Mouse (Mus musculus): ENCODE data around the gene Col7a1. TPM values are rescaled to one million over a fixed set of nuclear protein-coding genes. Genes with fewer than 3 reads are reported as not detected.

Col7a1 gene
- polyA plus RNA-seq (2012; rRNA removed), result 4.7 and 4.9 TPM in 2 replicates

GRCm38 (mm10) chr9:108953081-108953636 lies at the start of gene Col7a1:
Col7a1 (plus strand) TSS chr9:108953586.

GRCm38 (mm10) chr9:108914491-108914890 lies 38.9 kb upstream of the Col7a1 start, which contains the start of gene Tmem89:
Tmem89 (plus strand) TSS chr9:108914619.

GRCm38 (mm10) chr9:108936418-108937364 lies 16.7 kb upstream of the Col7a1 start, which contains the start of gene Uqcrc1:
Uqcrc1 (plus strand) TSS chr9:108936633.

GRCm38 (mm10) chr9:108985710-108986109 lies 32.3 kb downstream of the Col7a1 start, which contains the start of gene Ucn2:
Ucn2 (plus strand) TSS chr9:108986010.

GRCm38 (mm10) chr9:108991428-108992084 lies 38.2 kb downstream of the Col7a1 start, which contains the start of gene Pfkfb4:
Pfkfb4 (plus strand) TSS chr9:108991778.

Other genes with a start within 250 kb of the Col7a1 start
- 376 and 384 TPM in 2 replicates for gene Ip6k2, start 169.8 kb upstream of the Col7a1 start, polyA plus RNA-seq (2012; rRNA removed)
- 34.3 and 35.4 TPM in 2 replicates for gene Nckipsd, start 145.2 kb upstream of the Col7a1 start, polyA plus RNA-seq (2012; rRNA removed)
- gene Celsr3, start 127.3 kb upstream of the Col7a1 start, polyA plus RNA-seq (2012; rRNA removed), result 82.0 and 92.6 TPM in 2 replicates
- gene Slc26a6, start 100.3 kb upstream of the Col7a1 start, polyA plus RNA-seq (2012; rRNA removed), result 22.6 and 24.0 TPM in 2 replicates
- 0.43 and 0.45 TPM in 2 replicates for gene Tmem89, start 39.0 kb upstream of the Col7a1 start, polyA plus RNA-seq (2012; rRNA removed)
- gene Uqcrc1, start 17.0 kb upstream of the Col7a1 start, polyA plus RNA-seq (2012; rRNA removed), result 354 and 371 TPM in 2 replicates
- gene Ucn2, start 32.4 kb downstream of the Col7a1 start, polyA plus RNA-seq (2012; rRNA removed), result 0.25 and 0.28 TPM in 2 replicates
- gene Pfkfb4, start 38.2 kb downstream of the Col7a1 start, polyA plus RNA-seq (2012; rRNA removed), result 35.4 and 39.6 TPM in 2 replicates
- gene Shisa5, start 85.0 kb downstream of the Col7a1 start, polyA plus RNA-seq (2012; rRNA removed), result 58.5 and 82.4 TPM in 2 replicates
- gene Trex1, start 106.1 kb downstream of the Col7a1 start, polyA plus RNA-seq (2012; rRNA removed), result 34.6 and 40.3 TPM in 2 replicates
- gene Atrip, start 120.5 kb downstream of the Col7a1 start, polyA plus RNA-seq (2012; rRNA removed), result 38.5 and 43.7 TPM in 2 replicates
- 9.2 and 10.1 TPM in 2 replicates for gene Ccdc51, start 128.9 kb downstream of the Col7a1 start, polyA plus RNA-seq (2012; rRNA removed)
- 244 and 257 TPM in 2 replicates for gene Tma7, start 129.0 kb downstream of the Col7a1 start, polyA plus RNA-seq (2012; rRNA removed)
- gene Plxnb1, start 141.8 kb downstream of the Col7a1 start, polyA plus RNA-seq (2012; rRNA removed), result 39.4 and 42.9 TPM in 2 replicates
- not detected in 2 replicates for gene Fbxw21, start 208.5 kb downstream of the Col7a1 start, polyA plus RNA-seq (2012; rRNA removed)
- gene Fbxw13, start 242.4 kb downstream of the Col7a1 start, polyA plus RNA-seq (2012; rRNA removed), result 0.12 and 0.13 TPM in 2 replicates

All from central nervous system, embryonic 18 days (tissue).